Mouse (Mus musculus): ENCODE data around the gene Ccin.

DNA sequence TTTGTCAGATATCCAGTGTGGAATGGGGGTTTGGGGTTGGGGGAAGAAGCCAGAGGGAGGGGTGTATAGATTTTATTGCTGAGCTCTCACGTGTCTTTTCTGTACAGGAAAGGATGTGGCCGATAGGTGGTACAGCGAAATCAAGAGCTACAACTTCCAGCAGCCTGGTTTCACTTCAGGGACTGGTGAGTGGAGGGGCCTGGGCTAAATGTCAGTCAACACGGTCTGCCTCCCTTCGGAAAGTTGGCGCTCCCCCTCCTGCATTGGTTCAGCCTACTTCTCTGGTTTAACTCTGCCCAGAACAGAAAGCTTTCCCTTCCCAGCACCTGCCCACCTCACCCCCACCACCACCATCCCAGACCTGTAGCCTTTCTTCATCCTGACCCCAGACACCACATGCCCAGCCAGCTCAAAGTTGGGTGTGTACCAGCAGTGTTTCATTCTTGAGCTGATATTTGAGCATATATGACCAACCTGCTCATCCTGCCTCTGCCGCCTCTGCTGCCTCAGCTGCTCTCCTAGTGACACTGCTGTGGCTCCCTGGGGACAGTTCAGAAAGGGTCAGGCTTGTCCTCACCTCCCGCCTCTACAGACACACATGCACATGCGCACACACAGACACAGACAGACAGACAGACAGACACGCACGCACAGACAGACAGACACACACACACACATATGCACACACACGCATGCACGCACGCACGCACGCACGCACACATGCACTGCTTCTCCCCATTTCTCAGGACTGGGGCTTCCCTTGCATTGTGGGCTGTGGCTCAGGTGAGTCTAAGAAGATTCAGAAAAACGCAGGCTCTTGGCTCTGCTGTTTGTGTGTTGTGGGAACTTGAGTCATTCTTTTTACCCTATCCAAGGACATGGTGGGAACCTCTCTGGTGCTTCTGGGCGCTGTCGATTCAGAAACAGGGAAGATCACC, 12.6 kb upstream of the Ccin start:
- TF ChIP-seq CTCF (conservative IDR thresholded peaks at IDR 0.05 in 1 of 2, IDR thresholded peaks at IDR 0.05 in 1 of 2; ENCODE audit: low read depth in 2 of 2, low read length in 2 of 2) (peak in 1 of 2 experiments; percentile 26; a peak in 1 of 4 replicates), ELF1 (IDR thresholded peaks at IDR 0.05; ENCODE audit: low read depth, low read length) (0 out of 2 replicates have a peak, but pooled peaks have one; percentile 16), USF2 (conservative IDR thresholded peaks at IDR 0.05; ENCODE audit: low read depth, low read length) (no peak)
